Mouse (Mus musculus): Measurements from ENCODE around the gene Cyp2ab1. TPM values are rescaled to one million over a fixed set of nuclear protein-coding genes. Genes with fewer than 3 reads are reported as not detected.

Cyp2ab1 gene
- 0.20 and 0.44 TPM in 2 replicates for polyA plus RNA-seq (2012; rRNA removed)

GRCm38 (mm10) chr16:20325286-20325685 lies at the start of gene Cyp2ab1:
Gene Cyp2ab1, minus strand, starts transcription at chr16:20325404.

GRCm38 (mm10) chr16:20301770-20302649 lies 23.2 kb downstream of the Cyp2ab1 start, which contains the start of gene Parl:
Gene Parl, minus strand, starts transcription at chr16:20302387.

Other genes starting within 250 kb of the Cyp2ab1 start
- 4.9 and 5.7 TPM in 2 replicates for gene Klhl24, start 227.9 kb downstream of the Cyp2ab1 start, polyA plus RNA-seq (2012; rRNA removed)
- gene Yeats2, start 184.3 kb downstream of the Cyp2ab1 start, polyA plus RNA-seq (2012; rRNA removed) = 17.6 and 19.7 TPM in 2 replicates
- gene Map6d1, start 84.0 kb downstream of the Cyp2ab1 start, polyA plus RNA-seq (2012; rRNA removed) = 0.07 and 0.09 TPM in 2 replicates
- gene Parl, start 23.0 kb downstream of the Cyp2ab1 start, polyA plus RNA-seq (2012; rRNA removed) = 28.6 and 44.6 TPM in 2 replicates
- gene Abcc5, start 101.0 kb upstream of the Cyp2ab1 start, polyA plus RNA-seq (2012; rRNA removed) = 23.3 and 33.3 TPM in 2 replicates
- 19.7 and 21.3 TPM in 2 replicates for gene Eif2b5, start 173.4 kb upstream of the Cyp2ab1 start, polyA plus RNA-seq (2012; rRNA removed)
- gene Dvl3, start 191.6 kb upstream of the Cyp2ab1 start, polyA plus RNA-seq (2012; rRNA removed) = 43.4 and 49.8 TPM in 2 replicates
- 324 and 397 TPM in 2 replicates for gene Ap2m1, start 210.1 kb upstream of the Cyp2ab1 start, polyA plus RNA-seq (2012; rRNA removed)
- gene Abcf3, start 223.2 kb upstream of the Cyp2ab1 start, polyA plus RNA-seq (2012; rRNA removed) = 25.3 TPM in 2 replicates

Data from colon, adult 2 months (tissue).